Mouse (Mus musculus) CD8-positive naive resting alpha-beta T cell, adult 57 days (primary cell): Measurements from ENCODE around the gene Gm7951. TPM values are rescaled to one million over a fixed set of nuclear protein-coding genes. Genes with fewer than 3 reads are reported as not detected.

Experiments
- total RNA-seq: library from RNA; stranded (reverse); gene quantifications from one replicate; pipeline ENCODE4 v1.2.4, GENCODE M21; 2023

Gm7951 gene
- not detected for total RNA-seq

GRCm38 (mm10) chr14:42117269-42117668, at the start of gene Gm7951:
Gm7951 (minus strand) TSS chr14:42117369.

GRCm38 (mm10) chr14:42162522-42162921, 45.4 kb upstream of the Gm7951 start, which contains the start of gene Gm17027:
Gm17027 (minus strand) TSS chr14:42162622.

Other genes starting within 250 kb of the Gm7951 start
- gene Gm7980, start 210.1 kb downstream of the Gm7951 start, total RNA-seq = not detected
- gene 1700049E17Rik1, start 192.4 kb downstream of the Gm7951 start, total RNA-seq = not detected
- not detected for gene 1700024B05Rik, start 173.4 kb downstream of the Gm7951 start, total RNA-seq
- not detected for gene Gm6401, start 149.4 kb downstream of the Gm7951 start, total RNA-seq
- gene Gm3543, start 134.0 kb downstream of the Gm7951 start, total RNA-seq = not detected
- not detected for gene Gm17027, start 45.3 kb upstream of the Gm7951 start, total RNA-seq
- gene Gm3573, start 73.4 kb upstream of the Gm7951 start, total RNA-seq = not detected
- gene Gm17026, start 142.7 kb upstream of the Gm7951 start, total RNA-seq = not detected
- not detected for gene Gm9611, start 180.0 kb upstream of the Gm7951 start, total RNA-seq
- gene Gm7995, start 192.8 kb upstream of the Gm7951 start, total RNA-seq = not detected